Mouse (Mus musculus) forebrain, postnatal 0 days (tissue): ENCODE measurements at regions not wholly inside any gene's neighbourhood (a gene's known extent, or its start where the extent isn't known, plus 50 kb on each side); places are given as distances from the start of the nearest gene placed in this dataset.

Experiments
- ATAC-seq: fragments of 200-750 bp; cut with Nextera tagmentation; 2 replicates; pipeline ENCODE4 v1.8.0; 2017; ENCODE audit warnings: mild to moderate bottlenecking, moderate library complexity
- DNase-seq: peaks from one replicate; pipeline ENCODE4 v3.0.0-alpha.2; 2015
- H3K27ac ChIP-seq: fragments of 300-500 bp; sonication (generic); 2 replicates; pipeline ENCODE4 v1.5.1; 2014; ENCODE audit warnings: low read depth, mild to moderate bottlenecking, antibody characterized with exemption, low read length, moderate library complexity, mixed read lengths
- H3K27me3 ChIP-seq: fragments of 300-500 bp; sonication (generic); 2 replicates; pipeline ENCODE4 v1.6.1; 2014; ENCODE audit warnings: mild to moderate bottlenecking, low read length, mixed read lengths; ENCODE audit not compliant: insufficient read depth
- H3K36me3 ChIP-seq: fragments of 300-500 bp; sonication (generic); 2 replicates; pipeline ENCODE4 v1.6.1; 2014; ENCODE audit warnings: mild to moderate bottlenecking, moderate library complexity; ENCODE audit not compliant: insufficient read depth
- H3K4me1 ChIP-seq: fragments of 300-500 bp; sonication (generic); 2 replicates; pipeline ENCODE4 v1.6.1; 2014; ENCODE audit warnings: antibody characterized with exemption; ENCODE audit not compliant: insufficient read depth
- H3K4me2 ChIP-seq: fragments of 300-500 bp; sonication (generic); 2 replicates; pipeline ENCODE4 v1.6.1; 2014; ENCODE audit warnings: low read depth, mild to moderate bottlenecking, moderate library complexity
- H3K4me3 ChIP-seq: fragments of 300-500 bp; sonication (generic); 2 replicates; pipeline ENCODE4 v1.5.1; 2014; ENCODE audit warnings: low read depth, low read length, mixed read lengths
- H3K9ac ChIP-seq: fragments of 300-500 bp; sonication (generic); 2 replicates; pipeline ENCODE4 v1.6.1; 2014; ENCODE audit warnings: mild to moderate bottlenecking
- H3K9me3 ChIP-seq: fragments of 300-500 bp; sonication (generic); 2 replicates; pipeline ENCODE4 v1.6.1; 2016; ENCODE audit warnings: low read length
- CTCF ChIP-seq: sonication (generic); IDR thresholded peaks from 2 replicates; pipeline ENCODE4 v1.5.1; 2016; ENCODE audit warnings: antibody characterized with exemption, control low read depth, low read depth
- WGBS: fragments of 180-500 bp; shearing (Covaris S2); extraction: QIAGEN DNeasy Blood & Tissue Kit; methylation state at CpG from one replicate; pipeline ENCODE4 v1.1.7; 2014; 5-methylcytosine and 5-hydroxymethylcytosine counted together

DNA sequence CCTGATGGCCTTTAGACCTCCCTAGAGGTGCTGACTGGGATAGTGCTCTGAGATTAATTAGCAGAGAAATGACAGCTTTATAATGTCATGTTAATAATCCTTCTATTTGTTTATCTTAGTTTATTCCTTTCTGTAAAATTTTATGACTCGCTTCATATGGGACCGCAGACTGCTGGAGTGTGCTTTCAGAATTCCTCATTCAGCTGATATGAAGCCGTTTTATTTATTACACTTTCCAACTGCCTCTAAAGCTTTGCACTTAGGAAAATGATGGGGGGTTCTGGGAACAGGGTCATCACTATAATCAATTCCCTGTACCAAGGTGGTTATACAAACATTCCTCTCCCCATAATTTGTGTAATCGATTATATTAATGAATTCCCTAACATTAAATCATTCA is 211.6 kb upstream of the Tcerg1l start:
- Histone ChIP-seq H3K27me3 (no peaks in the 10 kb centered on the region), H3K4me1 (no peaks in the 10 kb centered on the region), H3K4me2 (no peak overlapping the region), H3K27ac (no peak overlapping the region), H3K36me3 (no peaks in the 10 kb centered on the region), H3K9me3 (no peaks in the 10 kb centered on the region), H3K4me3 (no peak overlapping the region), H3K9ac (no peak overlapping the region)
- TF ChIP-seq CTCF: no peak
- WGBS: 94% methylated on average over 4 of the region's 4 CpGs
- ATAC-seq: no peak
- DNase-seq: no peak

DNA sequence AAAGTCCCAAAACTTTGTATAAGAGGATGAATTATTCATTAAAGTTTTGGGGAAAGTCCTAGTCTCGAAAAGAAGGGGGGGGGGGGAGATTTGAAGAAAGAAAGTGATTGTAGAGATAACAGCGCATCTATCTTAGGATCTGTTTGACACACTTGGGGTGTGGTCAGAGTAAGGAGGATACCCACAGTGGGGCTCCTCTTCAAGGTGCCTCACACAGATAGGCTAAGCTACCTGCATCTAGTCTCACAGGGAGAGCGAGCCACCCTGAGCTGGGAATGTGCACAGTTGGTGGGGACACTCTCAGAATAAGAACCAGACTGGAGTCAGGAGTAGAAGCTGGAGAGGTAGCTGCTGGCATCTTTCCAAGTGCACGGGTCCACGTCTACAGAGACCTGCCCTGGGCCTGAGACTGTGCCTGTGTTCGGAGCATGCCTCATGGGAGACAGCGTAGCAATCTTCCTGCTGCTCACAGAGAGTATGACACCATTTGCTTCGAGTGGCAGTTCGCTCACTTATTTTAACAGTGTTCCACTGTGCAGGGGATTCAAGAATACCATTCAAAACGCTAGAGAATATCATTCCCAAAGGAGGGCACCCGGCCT is 208.9 kb upstream of the Tcerg1l start:
- WGBS: 34% methylated on average over 11 of the region's 11 CpGs
- H3K4me2 ChIP-seq: no peak overlapping the region
- TF ChIP-seq CTCF: no peak
- H3K27me3 ChIP-seq: no peaks in the 10 kb centered on the region
- H3K27ac ChIP-seq: no peak overlapping the region
- no peak for ATAC-seq
- no peak overlapping the region for H3K4me3 ChIP-seq
- no peaks in the 10 kb centered on the region for H3K36me3 ChIP-seq
- H3K4me1 ChIP-seq: no peaks in the 10 kb centered on the region
- no peaks in the 10 kb centered on the region for H3K9me3 ChIP-seq
- H3K9ac ChIP-seq: no peak overlapping the region
- no peak for DNase-seq

DNA sequence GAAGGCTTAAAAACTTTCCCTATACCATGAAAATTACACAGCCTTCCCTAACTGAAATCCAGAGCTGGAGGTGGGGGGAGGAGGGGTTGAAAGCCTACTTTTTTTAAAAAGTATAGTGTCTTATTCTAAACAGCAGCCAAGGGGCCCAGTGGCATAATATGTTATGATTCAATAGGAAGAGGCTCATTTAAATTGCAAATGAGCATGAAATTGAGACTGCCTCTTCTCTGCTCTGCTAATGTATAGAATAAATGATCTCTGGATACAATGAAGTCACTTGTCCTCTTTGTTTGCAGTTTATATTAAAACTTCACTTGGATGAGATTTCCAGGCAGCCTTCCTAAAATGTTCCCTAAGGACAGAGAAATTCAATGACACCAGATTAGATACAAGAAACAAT is 208.4 kb upstream of the Tcerg1l start:
- TF ChIP-seq CTCF: no peak
- no peaks in the 10 kb centered on the region for H3K27me3 ChIP-seq
- H3K36me3 ChIP-seq: no peaks in the 10 kb centered on the region
- DNase-seq: no peak
- H3K9me3 ChIP-seq: no peaks in the 10 kb centered on the region
- no peak overlapping the region for H3K27ac ChIP-seq
- no peaks in the 10 kb centered on the region for H3K4me1 ChIP-seq
- no peak overlapping the region for H3K9ac ChIP-seq
- no peak overlapping the region for H3K4me3 ChIP-seq
- ATAC-seq: no peak
- H3K4me2 ChIP-seq: no peak overlapping the region

DNA sequence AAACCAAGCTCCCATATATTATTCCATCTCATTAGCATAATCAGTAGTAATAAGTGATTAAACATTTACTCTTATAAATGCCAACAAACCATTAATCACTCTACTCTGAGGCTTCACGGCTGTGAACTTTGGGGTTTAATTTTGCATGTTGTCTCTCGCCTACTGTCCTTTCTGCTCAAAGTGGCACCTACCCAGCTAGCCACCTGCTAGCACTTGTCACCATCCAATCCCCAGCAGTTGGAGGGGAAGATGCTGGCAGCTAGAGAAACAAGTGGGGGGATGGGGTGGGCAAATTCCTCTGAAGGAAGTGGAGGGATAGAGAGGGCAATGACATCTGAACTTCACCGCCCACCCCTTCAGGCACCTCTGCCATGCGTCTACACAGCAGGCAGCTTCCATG is 204.2 kb upstream of the Tcerg1l start:
- no peak overlapping the region for H3K27ac ChIP-seq
- no peaks in the 10 kb centered on the region for H3K4me1 ChIP-seq
- ATAC-seq (no peak), DNase-seq (no peak)
- H3K27me3 ChIP-seq: no peaks in the 10 kb centered on the region
- no peaks in the 10 kb centered on the region for H3K9me3 ChIP-seq
- TF ChIP-seq CTCF: no peak
- no peak overlapping the region for H3K4me2 ChIP-seq
- no peak overlapping the region for H3K4me3 ChIP-seq
- no peak overlapping the region for H3K9ac ChIP-seq
- WGBS: 50% methylated on average over 4 of the region's 4 CpGs
- H3K36me3 ChIP-seq: no peaks in the 10 kb centered on the region

DNA sequence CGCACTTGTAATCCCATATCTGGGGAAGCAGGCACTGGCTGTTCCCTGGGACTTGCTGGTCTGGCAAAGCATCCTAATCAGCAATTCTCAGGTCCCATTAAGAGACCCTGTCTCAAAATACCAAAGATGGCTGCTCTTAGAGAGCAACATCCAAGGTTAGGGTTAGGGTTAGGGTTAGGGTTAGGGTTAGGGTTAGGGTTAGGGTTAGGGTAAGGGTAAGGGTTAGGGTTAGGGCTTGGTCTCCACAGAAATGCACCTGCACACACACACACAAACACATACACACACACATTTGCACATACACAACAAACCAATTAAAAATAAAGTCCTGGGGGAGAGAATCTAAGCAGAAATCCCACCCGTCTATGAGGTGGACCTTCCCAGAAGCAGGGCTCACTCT is 195.8 kb upstream of the Tcerg1l start:
- DNase-seq (no peak), ATAC-seq (no peak)
- H3K4me2 ChIP-seq: no peak overlapping the region
- 83% methylated on average over 2 of the region's 2 CpGs for WGBS
- H3K36me3 ChIP-seq: no peaks in the 10 kb centered on the region
- H3K9ac ChIP-seq: no peak overlapping the region
- no peaks in the 10 kb centered on the region for H3K9me3 ChIP-seq
- H3K4me1 ChIP-seq: no peaks in the 10 kb centered on the region
- no peak for TF ChIP-seq CTCF
- H3K4me3 ChIP-seq: no peak overlapping the region
- no peak overlapping the region for H3K27ac ChIP-seq
- H3K27me3 ChIP-seq: no peaks in the 10 kb centered on the region

DNA sequence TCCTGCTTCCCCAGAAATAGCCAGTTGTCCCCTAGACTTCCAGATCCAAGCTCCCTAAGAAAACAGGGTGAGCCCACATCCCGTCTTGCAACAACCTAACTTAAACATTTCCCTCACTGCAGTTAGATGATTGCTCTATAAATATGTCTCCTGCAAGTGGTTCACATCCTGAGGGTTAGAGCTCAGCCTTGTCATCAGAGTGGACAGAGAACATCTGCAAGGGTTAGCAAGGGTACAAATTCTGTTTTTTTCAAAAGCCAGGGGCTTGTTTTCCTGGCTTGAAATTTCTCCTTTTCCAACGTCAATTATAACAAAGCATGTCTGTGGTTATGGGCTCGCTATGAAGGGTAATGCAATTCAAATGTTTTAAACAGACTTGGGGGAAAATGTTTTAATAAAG is 169.8 kb upstream of the Tcerg1l start:
- Histone ChIP-seq H3K27me3 (no peaks in the 10 kb centered on the region), H3K4me3 (no peak overlapping the region), H3K4me1 (no peaks in the 10 kb centered on the region), H3K36me3 (no peaks in the 10 kb centered on the region), H3K9ac (no peak overlapping the region), H3K9me3 (no peaks in the 10 kb centered on the region), H3K27ac (no peak overlapping the region), H3K4me2 (no peak overlapping the region)
- 86% methylated on average over 3 of the region's 3 CpGs for WGBS
- no peak for ATAC-seq
- TF ChIP-seq CTCF: no peak
- DNase-seq: no peak

DNA sequence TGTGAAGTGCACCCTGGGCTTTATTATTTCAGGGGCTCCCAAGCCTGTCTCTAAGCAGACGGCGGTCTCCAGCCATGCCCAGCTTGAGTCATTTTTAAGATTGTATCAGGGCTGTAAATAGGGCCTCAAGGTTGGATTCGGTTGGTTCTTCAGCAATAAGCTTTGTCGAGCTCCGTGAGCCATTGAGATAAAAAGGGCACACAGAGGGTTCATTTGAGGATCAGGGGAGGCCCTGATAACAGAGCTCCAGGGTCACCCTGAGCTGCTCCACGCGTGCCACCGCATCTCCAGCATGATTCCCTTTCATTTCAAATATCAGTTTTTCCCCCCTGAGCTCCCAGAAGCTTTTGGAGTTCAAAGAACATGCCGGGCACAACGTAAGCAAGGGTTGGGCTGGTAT is 154.1 kb upstream of the Tcerg1l start:
- no peak for DNase-seq
- H3K4me1 ChIP-seq: no peaks in the 10 kb centered on the region; the same call in 1 of the 2 replicates
- no peak for ATAC-seq
- H3K4me3 ChIP-seq: no peak overlapping the region
- H3K9me3 ChIP-seq: no peaks in the 10 kb centered on the region
- H3K9ac ChIP-seq: no peak overlapping the region
- no peaks in the 10 kb centered on the region for H3K36me3 ChIP-seq
- H3K27me3 ChIP-seq: no peaks in the 10 kb centered on the region
- H3K4me2 ChIP-seq: no peak overlapping the region
- 78% methylated on average over 10 of the region's 10 CpGs for WGBS
- no peak overlapping the region for H3K27ac ChIP-seq
- TF ChIP-seq CTCF: no peak
